Mouse (Mus musculus) retina, embryonic 14.5 days (tissue): ENCODE data around the gene Amn.

ENCODE experiments used
- DNase-seq: peaks from one replicate; pipeline ENCODE4 v3.0.0-alpha.2; 2015; ENCODE audit warnings: low spot score

The Amn gene

GRCm38 (mm10) chr12:111270629-111271277 lies at the start of gene Amn:
Gene Amn (plus strand): TSS chr12:111271095.
- no peak for DNase-seq

- DNase-seq, result no peak
These were observed 45.6 kb upstream of the Amn start for GRCm38 (mm10) chr12:111225197-111225780.

GRCm38 (mm10) chr12:111227410-111227809 lies 43.5 kb upstream of the Amn start:
- DNase-seq, result no peak

GRCm38 (mm10) chr12:111228488-111228887 lies 42.4 kb upstream of the Amn start:
- no peak for DNase-seq

GRCm38 (mm10) chr12:111230793-111231192 lies 40.1 kb upstream of the Amn start:
- no peak for DNase-seq

GRCm38 (mm10) chr12:111233798-111234197 lies 37.1 kb upstream of the Amn start:
- no peak for DNase-seq

- no peak for DNase-seq
These were observed 36.5 kb upstream of the Amn start for GRCm38 (mm10) chr12:111234383-111234782.

GRCm38 (mm10) chr12:111235631-111236030 lies 35.3 kb upstream of the Amn start:
- DNase-seq, result no peak

- no peak for DNase-seq
These were observed 33.2 kb upstream of the Amn start for GRCm38 (mm10) chr12:111237611-111238188.

GRCm38 (mm10) chr12:111238345-111238744 lies 32.5 kb upstream of the Amn start:
- no peak for DNase-seq

- no peak for DNase-seq
These were observed 32.1 kb upstream of the Amn start for GRCm38 (mm10) chr12:111238778-111239177.

- no peak for DNase-seq
These were observed 31.0 kb upstream of the Amn start for GRCm38 (mm10) chr12:111239930-111240329.

GRCm38 (mm10) chr12:111241916-111242315 lies 29.0 kb upstream of the Amn start:
- DNase-seq, result no peak

- DNase-seq, result no peak
These were observed 28.5 kb upstream of the Amn start for GRCm38 (mm10) chr12:111242346-111242745.

- no peak for DNase-seq
These were observed 27.2 kb upstream of the Amn start for GRCm38 (mm10) chr12:111243733-111244132.

- no peak for DNase-seq
These were observed 25.8 kb upstream of the Amn start for GRCm38 (mm10) chr12:111245070-111245469.

- DNase-seq, result no peak
These were observed 24.0 kb upstream of the Amn start for GRCm38 (mm10) chr12:111246808-111247464.

- no peak for DNase-seq
These were observed 21.8 kb upstream of the Amn start for GRCm38 (mm10) chr12:111249095-111249494.

GRCm38 (mm10) chr12:111250116-111250515 lies 20.8 kb upstream of the Amn start:
- no peak for DNase-seq

- DNase-seq, result no peak
These were observed 19.7 kb upstream of the Amn start for GRCm38 (mm10) chr12:111251227-111251626.

GRCm38 (mm10) chr12:111263650-111264049 lies 7.2 kb upstream of the Amn start:
- no peak for DNase-seq

GRCm38 (mm10) chr12:111265212-111265611 lies 5.7 kb upstream of the Amn start:
- DNase-seq, result no peak

- DNase-seq, result no peak
These were observed 4.3 kb upstream of the Amn start for GRCm38 (mm10) chr12:111266592-111266991.
